Mouse (Mus musculus) brain, embryonic 14.5 days (tissue): ENCODE data around the gene Cavin3.

ENCODE experiments used
- CTCF ChIP-seq: fragments of 200-500 bp; IDR thresholded peaks from 2 replicates; pipeline ENCODE4 v1.5.1; 2012; ENCODE audit warnings: inconsistent platforms, mild to moderate bottlenecking, moderate library complexity, borderline replicate concordance; ENCODE audit not compliant: insufficient read depth, insufficient read length; ENCODE audit errors: extremely low read depth
- POLR2A ChIP-seq: fragments of 200-500 bp; IDR thresholded peaks from 2 replicates; pipeline ENCODE4 v1.6.1; 2012; ENCODE audit warnings: mild to moderate bottlenecking, inconsistent platforms, borderline replicate concordance; ENCODE audit not compliant: poor library complexity, insufficient read depth, insufficient read length, severe bottlenecking; ENCODE audit errors: extremely low read depth

DNA sequence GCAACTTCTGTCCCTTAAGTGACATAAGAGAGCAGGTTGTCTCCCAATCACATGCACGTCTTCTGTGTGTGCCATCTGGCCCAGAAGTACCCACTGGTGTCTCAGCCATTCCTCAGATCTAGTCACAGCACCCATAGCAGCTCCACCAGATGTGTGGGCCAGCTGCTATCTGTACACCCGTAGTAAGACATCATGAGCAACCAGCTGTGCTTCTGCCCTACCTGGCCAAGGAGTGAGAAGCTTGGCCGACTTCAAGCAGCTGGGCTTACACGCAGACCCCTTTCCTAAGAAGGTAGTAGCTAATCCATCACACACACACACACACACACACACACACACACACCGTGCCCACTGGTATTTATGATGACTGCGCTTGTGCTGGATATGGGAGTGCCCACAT lies 2.9 kb downstream of the Cavin3 start:
- TF ChIP-seq POLR2A (no peak), CTCF (no peak)
